Mouse (Mus musculus): ENCODE measurements around the gene Tubgcp5.
"Not testable (repeated sequence)": the region's sequence is repeated elsewhere in the genome, so short reads cannot be mapped to it uniquely, and the experiment has no call there.

Gene Tubgcp5

DNA sequence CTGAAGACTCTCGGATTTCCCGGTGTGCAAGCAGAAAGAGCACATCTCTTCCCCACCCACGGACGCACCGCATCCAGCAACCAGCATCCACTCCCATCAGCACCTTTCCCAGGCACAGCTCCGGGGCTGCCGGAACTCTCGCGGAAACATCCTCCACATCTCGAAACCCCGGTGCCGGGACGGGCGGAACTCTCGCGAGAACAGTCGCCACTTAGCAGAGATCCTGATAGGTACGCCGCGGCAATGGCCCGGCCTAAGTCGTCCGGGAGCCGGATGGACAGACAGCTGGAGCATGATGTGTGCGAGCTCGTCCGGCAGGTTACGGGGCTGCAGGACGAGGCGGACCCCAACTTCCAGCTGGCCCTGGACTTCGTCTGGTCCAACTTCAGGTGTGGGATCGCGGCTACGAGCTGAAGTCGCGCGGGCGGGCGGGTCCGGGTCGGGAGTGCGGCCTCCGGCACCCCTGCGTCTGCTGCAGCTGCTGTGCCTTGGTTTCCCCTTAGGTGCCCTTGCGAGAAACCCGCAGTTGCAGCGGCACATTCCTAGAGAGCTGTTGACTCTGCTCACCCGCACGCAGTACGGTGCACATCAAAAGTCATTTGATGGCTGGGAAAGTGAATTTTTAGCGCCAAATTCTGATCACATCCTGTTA lies at the start of gene Tubgcp5:
TSS of gene Tubgcp5 (plus strand) at position 203 of the 652 bp plus-strand sequence.
- Histone ChIP-seq H3K36me3 (ENCODE audit: control insufficient read depth, insufficient read depth, low read length, poor library complexity, severe bottlenecking) (peaks cover 10% of the 10 kb centered on the region; the same call in 1 of the 2 replicates), H3K27me3 (ENCODE audit: control insufficient read depth, insufficient read depth, low read length, poor library complexity, severe bottlenecking) (no peaks in the 10 kb centered on the region)
- DNase-seq (ENCODE audit: low read depth, low spot score) = peak; percentile 96

DNA sequence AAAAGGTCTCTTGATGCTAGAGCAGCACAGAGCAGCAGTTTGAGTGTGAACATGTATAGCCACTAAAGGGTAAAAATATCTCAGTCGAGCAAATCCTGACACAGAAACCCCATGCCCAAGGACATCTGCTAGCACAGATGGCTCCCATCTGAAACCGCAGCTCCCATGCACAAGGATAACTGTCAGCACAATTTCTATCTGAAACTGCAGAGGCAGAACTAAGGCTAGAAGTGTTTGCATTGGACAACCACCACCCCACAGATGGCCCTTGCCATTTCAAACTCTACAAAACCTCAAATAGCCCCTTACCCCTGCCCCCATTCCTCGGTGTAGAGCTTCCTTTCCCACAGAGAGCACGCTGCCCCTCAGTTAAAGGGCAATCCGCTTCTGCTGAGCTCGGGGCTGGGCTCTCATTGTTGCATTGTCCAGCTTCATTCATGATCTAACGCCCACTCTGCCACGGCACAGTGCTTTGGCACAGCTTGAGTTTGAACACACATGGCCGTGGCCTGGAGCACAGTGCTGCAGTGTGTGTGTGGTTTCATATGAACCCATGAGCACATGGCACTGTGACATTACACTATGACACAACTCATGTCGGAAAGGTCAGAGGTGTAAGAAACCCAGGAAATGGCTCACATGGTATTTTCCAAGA lies 49.3 kb upstream of the Tubgcp5 start:
- no peaks in the 10 kb centered on the region for H3K27me3 ChIP-seq (ENCODE audit: control insufficient read depth, insufficient read depth, low read length, poor library complexity, severe bottlenecking)
- no peak for DNase-seq (ENCODE audit: low read depth, low spot score)
- no peaks in the 10 kb centered on the region for H3K36me3 ChIP-seq (ENCODE audit: control insufficient read depth, insufficient read depth, low read length, poor library complexity, severe bottlenecking)

DNA sequence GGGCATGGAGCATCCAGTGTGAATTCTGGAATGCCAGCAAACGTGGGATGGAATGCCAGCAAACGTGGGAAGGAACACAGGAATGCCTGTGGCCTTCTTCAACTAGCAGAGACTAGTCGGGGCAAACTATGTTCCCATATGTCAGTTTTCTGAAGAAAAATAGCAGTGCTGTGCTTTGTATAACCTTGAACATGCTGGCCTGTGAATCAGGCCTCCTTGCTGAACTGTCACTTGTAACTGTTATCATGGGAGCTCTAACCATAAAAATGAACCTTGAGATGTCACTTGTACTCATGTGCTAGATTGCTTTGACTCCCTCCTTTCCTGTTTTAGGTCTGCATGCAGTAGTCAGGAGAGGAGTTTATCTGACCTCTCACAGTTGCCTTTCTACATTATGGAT lies 43.1 kb upstream of the Tubgcp5 start:
- H3K36me3 ChIP-seq (ENCODE audit: control insufficient read depth, insufficient read depth, low read length, poor library complexity, severe bottlenecking) = no peaks in the 10 kb centered on the region
- H3K27me3 ChIP-seq (ENCODE audit: control insufficient read depth, insufficient read depth, low read length, poor library complexity, severe bottlenecking) = no peaks in the 10 kb centered on the region
- DNase-seq (ENCODE audit: low read depth, low spot score) = no peak

DNA sequence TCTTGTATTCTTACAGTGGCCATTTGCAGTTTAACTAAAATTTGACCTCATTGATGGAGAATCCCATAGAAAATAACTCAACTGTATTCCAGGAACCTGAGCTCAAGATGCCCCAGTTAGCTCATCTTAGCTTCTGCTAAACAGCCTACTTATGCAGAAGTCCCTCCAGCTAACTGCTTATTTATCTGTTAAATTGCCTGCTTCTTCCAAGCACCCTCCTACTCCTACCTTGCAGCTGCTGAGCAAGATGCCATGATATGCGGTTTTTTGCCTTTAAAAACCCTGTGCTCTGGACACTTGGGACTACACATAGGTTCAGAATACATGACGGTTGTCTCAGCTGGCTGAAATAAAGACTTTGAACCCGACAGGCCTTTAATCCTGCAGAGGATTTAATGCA lies 34.6 kb upstream of the Tubgcp5 start:
- Histone ChIP-seq H3K36me3 (ENCODE audit: control insufficient read depth, insufficient read depth, low read length, poor library complexity, severe bottlenecking) (no peaks in the 10 kb centered on the region), H3K27me3 (ENCODE audit: control insufficient read depth, insufficient read depth, low read length, poor library complexity, severe bottlenecking) (no peaks in the 10 kb centered on the region; the same call in 1 of the 2 replicates)
- DNase-seq (ENCODE audit: low read depth, low spot score) = no peak

DNA sequence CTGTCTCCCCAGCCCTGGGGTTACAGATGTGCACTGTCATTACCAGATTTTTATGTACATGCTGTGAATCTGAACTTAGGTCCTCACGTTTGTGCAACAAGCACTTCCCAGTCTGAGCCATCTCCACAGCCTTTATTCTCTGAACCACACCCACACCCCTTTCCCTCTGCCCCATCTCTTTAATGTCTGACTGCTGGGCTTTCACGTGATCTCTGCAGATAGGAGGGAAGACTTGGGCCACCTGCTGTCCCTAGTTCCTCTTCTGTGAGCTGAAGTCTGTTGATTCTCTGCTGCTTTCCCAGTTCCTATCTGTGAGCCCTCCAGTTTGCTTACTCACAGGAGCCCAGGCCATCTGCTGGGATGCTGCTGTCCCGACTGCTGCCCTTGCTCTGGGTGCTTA lies 26.0 kb upstream of the Tubgcp5 start, which contains the start of gene Siglech:
TSS of gene Siglech (plus strand) at position 253 of the 400 bp plus-strand sequence.
- Histone ChIP-seq H3K27me3 (ENCODE audit: control insufficient read depth, insufficient read depth, low read length, poor library complexity, severe bottlenecking) (no peaks in the 10 kb centered on the region), H3K36me3 (ENCODE audit: control insufficient read depth, insufficient read depth, low read length, poor library complexity, severe bottlenecking) (no peaks in the 10 kb centered on the region)
- DNase-seq (ENCODE audit: low read depth, low spot score) = no peak

DNA sequence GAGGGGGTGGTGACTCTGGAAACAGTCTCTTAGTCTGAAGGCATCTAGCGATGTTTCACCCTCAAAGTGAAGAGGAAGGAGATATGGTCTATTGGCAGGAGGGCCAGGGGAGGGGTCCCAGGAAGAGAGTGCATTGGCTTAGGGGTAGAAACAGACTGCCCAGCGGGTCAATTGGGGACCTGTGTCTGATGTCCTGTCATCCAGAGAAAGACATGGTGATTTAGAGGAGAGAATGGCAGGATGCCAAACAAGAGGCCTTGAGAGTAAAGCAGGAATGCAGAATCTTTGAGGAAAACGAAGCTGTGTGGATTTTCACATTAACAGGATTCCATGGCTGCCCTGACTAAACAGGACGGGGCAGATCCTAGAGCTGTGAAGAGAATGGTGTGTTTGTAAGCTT lies 13.9 kb upstream of the Tubgcp5 start:
- Histone ChIP-seq H3K36me3 (ENCODE audit: control insufficient read depth, insufficient read depth, low read length, poor library complexity, severe bottlenecking) (no peaks in the 10 kb centered on the region), H3K27me3 (ENCODE audit: control insufficient read depth, insufficient read depth, low read length, poor library complexity, severe bottlenecking) (no peaks in the 10 kb centered on the region)
- no peak for DNase-seq (ENCODE audit: low read depth, low spot score)

DNA sequence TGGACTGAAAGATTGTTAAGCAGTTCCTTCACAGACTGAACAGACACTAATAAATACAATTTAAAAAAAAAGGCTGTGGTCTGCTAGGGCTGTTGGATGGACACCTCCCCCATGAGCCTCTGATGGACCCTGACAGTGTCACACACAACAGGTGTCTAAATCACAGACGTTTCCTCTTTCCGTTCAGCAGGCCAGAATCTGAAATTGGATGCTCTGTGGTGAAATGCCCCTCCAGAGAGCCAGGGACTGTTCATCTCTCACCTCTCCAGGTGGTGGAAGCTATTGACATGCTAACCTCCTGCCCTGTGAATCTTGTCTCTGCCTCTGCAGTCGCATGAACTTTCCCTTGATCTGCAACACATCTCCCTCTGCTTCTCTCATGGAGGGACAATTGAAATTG lies 11.5 kb upstream of the Tubgcp5 start:
- no peaks in the 10 kb centered on the region for H3K36me3 ChIP-seq (ENCODE audit: control insufficient read depth, insufficient read depth, low read length, poor library complexity, severe bottlenecking)
- no peaks in the 10 kb centered on the region for H3K27me3 ChIP-seq (ENCODE audit: control insufficient read depth, insufficient read depth, low read length, poor library complexity, severe bottlenecking)
- DNase-seq (ENCODE audit: low read depth, low spot score) = peak; percentile 27

DNA sequence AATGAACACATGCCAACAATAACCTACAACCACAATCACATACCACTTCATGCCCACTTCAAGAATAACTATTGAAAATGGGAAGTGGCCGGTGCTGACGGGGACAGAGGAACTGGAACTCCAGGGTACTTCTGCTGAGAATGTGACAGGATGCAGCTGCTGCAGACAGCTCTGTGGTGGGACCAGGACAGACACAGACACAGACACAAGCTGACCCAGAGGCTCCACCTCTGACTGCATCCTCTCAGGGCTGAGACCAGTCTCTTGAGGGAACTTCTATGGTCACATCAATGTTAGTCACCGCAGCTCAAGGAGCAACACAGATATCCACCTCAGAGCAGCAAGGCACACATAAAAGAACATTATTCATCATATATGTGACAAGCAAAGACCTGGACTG lies 9.4 kb upstream of the Tubgcp5 start:
- DNase-seq (ENCODE audit: low read depth, low spot score) = peak; percentile 80
- no peaks in the 10 kb centered on the region for H3K36me3 ChIP-seq (ENCODE audit: control insufficient read depth, insufficient read depth, low read length, poor library complexity, severe bottlenecking)
- H3K27me3 ChIP-seq (ENCODE audit: control insufficient read depth, insufficient read depth, low read length, poor library complexity, severe bottlenecking) = no peaks in the 10 kb centered on the region

DNA sequence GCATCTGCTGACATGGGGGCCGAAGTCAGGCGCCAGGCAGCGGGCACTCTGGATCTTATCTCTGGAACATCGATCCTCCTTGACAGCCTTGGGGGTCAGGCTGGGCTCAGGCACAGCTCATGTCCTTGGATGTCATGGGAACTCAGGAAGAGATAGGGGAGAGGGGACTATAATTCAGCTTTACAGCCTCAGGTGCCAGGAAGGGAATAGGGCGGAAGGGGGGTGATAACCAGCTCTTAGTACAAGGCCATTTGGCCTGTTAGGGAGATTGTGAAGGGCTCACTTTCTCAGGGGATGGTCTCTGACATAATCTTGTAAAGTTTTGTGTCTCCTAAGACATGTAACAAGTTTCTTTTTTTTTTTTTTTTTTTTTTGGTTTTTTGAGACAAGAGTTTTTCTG lies 3.4 kb upstream of the Tubgcp5 start:
- DNase-seq (ENCODE audit: low read depth, low spot score); H3K36me3 ChIP-seq (ENCODE audit: control insufficient read depth, insufficient read depth, low read length, poor library complexity, severe bottlenecking); H3K27me3 ChIP-seq (ENCODE audit: control insufficient read depth, insufficient read depth, low read length, poor library complexity, severe bottlenecking): not testable (repeated sequence)

DNA sequence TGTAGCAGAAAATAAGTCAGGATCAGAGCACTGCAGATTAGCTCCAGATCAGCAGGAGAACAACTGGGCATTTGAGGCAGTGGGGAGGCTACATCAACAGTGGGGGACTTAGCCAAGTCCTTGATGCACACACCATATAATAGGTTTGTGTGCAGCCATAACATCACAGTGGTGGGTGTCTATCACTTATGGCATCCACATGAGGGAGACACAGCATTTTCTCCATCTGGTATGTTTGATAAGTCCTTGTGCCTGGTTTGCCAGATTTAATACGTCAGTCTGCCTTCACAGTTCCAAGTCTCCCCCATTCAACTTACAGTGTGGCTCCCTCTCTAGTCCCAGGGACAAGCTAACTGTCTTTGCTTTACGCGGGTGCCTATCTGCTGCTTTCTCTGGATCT lies 1.7 kb upstream of the Tubgcp5 start:
- DNase-seq (ENCODE audit: low read depth, low spot score) = no peak

DNA sequence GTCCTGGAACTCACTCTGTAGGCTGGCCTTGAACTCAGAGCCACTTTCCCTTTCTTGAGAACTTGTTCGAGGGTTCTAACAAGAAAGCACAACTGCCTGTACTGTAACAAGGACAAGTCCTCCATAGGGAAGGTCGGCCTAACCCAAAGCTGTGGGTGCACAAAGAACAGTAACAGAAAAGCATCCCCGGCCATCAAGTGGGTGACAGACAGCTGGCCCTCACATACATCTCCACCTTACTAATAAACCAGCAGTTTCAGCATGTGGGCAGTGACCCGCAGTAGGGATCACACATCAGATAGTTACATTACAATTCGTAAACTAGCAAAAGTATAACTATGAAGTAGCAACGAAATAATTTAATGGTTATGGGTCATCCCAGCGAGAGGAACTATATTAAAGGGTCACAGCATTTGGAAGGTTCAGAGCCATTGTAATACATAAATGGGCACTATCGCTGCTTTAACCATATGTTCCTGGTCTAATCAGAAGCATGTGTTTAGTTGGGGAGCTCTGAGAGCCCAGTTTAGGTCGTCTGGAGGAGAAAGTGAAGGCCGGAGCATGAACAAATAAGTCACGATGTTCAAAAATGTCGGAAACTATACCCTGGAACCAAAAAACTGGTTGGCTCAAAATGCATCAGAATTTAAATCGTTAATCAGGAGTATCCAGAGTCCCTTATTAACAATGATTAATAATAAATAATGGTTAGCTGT lies 560 bp upstream of the Tubgcp5 start:
- Histone ChIP-seq H3K27me3 (ENCODE audit: control insufficient read depth, insufficient read depth, low read length, poor library complexity, severe bottlenecking) (no peaks in the 10 kb centered on the region), H3K36me3 (ENCODE audit: control insufficient read depth, insufficient read depth, low read length, poor library complexity, severe bottlenecking) (peaks cover 10% of the 10 kb centered on the region; the same call in 1 of the 2 replicates)
- DNase-seq (ENCODE audit: low read depth, low spot score) = no peak

More for the DNA sequence above, 1.7 kb upstream of the Tubgcp5 start:
- Histone ChIP-seq H3K36me3 (ENCODE audit: control insufficient read depth, insufficient read depth, low read length, poor library complexity, severe bottlenecking) (peaks cover 10% of the 10 kb centered on the region; the same call in 1 of the 2 replicates), H3K27me3 (ENCODE audit: control insufficient read depth, insufficient read depth, low read length, poor library complexity, severe bottlenecking) (no peaks in the 10 kb centered on the region)

DNA sequence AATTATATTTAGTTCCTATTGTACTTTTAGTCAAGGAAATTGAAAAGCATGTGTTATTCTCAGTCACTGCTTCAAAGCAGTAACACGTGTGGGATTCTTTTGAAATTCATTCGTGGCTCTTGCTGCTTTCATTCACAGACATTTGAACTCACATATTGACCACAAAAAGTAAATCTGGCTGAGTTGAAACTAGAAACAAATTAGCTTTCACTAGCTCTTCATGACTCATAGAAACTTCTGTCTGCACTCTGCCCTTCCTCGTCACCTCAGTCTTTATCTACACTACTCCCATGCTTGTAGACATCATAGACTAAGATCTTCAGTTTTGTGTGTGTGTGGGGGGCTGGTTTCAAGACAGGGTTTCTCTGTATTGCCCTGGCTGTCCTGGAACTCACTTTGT lies 6.0 kb downstream of the Tubgcp5 start:
- Histone ChIP-seq H3K27me3 (ENCODE audit: control insufficient read depth, insufficient read depth, low read length, poor library complexity, severe bottlenecking) (no peaks in the 10 kb centered on the region), H3K36me3 (ENCODE audit: control insufficient read depth, insufficient read depth, low read length, poor library complexity, severe bottlenecking) (peaks cover 26% of the 10 kb centered on the region)
- DNase-seq (ENCODE audit: low read depth, low spot score) = no peak

DNA sequence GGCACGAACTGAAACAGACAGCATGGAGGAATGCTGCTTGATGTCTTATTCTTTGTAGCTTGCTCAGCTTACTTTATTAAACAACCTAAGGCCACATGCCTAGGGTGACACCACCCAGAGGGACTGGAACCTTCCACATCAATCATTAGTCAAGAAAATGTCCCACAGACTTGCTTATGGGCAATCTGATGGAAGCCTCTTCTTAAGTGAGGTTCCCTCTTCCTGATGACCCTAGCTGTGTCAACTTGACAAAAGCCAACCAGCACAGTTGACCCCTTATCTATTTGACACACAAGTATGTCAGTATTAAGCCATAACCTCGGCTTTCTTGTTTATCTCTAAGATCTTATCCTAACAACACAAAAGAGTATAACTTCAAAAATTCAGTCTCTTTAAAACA lies 16.0 kb downstream of the Tubgcp5 start:
- no peak for DNase-seq (ENCODE audit: low read depth, low spot score)
- no peaks in the 10 kb centered on the region for H3K27me3 ChIP-seq (ENCODE audit: control insufficient read depth, insufficient read depth, low read length, poor library complexity, severe bottlenecking)
- H3K36me3 ChIP-seq (ENCODE audit: control insufficient read depth, insufficient read depth, low read length, poor library complexity, severe bottlenecking) = peaks cover 16% of the 10 kb centered on the region

DNA sequence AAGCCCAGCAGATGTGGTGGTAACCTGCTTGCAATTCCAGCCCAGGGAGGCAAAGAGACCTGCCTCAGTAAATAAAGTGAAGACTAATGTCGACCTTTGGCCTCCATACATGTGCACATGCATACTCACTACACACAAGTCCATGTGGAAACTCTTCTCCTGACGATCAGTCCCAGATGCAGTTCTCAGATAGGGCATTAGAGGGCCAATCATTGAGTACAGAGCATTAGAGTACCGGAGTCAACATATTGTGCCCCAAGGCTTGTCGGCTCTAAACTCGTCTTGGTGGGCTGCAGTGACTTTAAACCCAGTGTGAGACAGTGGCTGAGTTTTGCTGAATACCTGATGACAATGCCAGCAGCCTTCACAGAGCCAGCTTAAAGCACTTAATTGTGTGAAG lies 30.5 kb downstream of the Tubgcp5 start:
- no peak for DNase-seq (ENCODE audit: low read depth, low spot score)
- peaks cover 9% of the 10 kb centered on the region; the same call in 1 of the 2 replicates for H3K36me3 ChIP-seq (ENCODE audit: control insufficient read depth, insufficient read depth, low read length, poor library complexity, severe bottlenecking)
- H3K27me3 ChIP-seq (ENCODE audit: control insufficient read depth, insufficient read depth, low read length, poor library complexity, severe bottlenecking) = no peaks in the 10 kb centered on the region

DNA sequence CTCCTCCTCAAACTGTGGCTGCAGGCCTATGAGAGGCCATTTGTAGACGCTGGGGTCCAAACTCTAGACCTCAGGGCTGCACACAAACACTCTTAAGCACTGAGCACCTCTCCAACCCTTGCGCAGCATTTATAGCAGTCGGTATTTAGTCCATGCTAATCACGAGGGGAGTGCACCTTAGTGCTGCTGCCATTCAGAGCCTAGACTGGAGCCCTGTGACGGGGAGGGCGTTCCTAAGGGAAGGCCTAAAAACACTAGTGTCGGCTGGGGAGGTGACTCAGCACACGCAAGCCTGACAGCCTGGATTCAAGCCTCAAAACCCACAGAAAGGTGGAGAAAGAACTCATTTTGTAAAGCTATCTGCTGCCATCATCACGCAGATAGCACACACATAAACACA lies 33.6 kb downstream of the Tubgcp5 start:
- no peaks in the 10 kb centered on the region for H3K27me3 ChIP-seq (ENCODE audit: control insufficient read depth, insufficient read depth, low read length, poor library complexity, severe bottlenecking)
- no peak for DNase-seq (ENCODE audit: low read depth, low spot score)

More for the DNA sequence above, 33.6 kb downstream of the Tubgcp5 start:
- H3K36me3 ChIP-seq (ENCODE audit: control insufficient read depth, insufficient read depth, low read length, poor library complexity, severe bottlenecking) = peaks cover 8% of the 10 kb centered on the region

Data from splenic B cell, adult 2 months (primary cell).